Mouse (Mus musculus) WW6 (cell line): ENCODE measurements at regions not wholly inside any gene's neighbourhood (a gene's known extent, or its start where the extent isn't known, plus 50 kb on each side); places are given as distances from the start of the nearest gene placed in this dataset.
"Not testable (repeated sequence)": the region's sequence is repeated elsewhere in the genome, so short reads cannot be mapped to it uniquely, and the experiment has no call there.

Experiments
- DNase-seq: peaks from one replicate; pipeline ENCODE4 v3.0.0-alpha.2; 2013; ENCODE audit warnings: low read depth, low spot score

- DNase-seq = no peak
Observed at GRCm38 (mm10) chr4:93579343-93579742, 244.0 kb upstream of the Tusc1 start.

GRCm38 (mm10) chr4:93567487-93568259 is 232.4 kb upstream of the Tusc1 start:
- no peak for DNase-seq

GRCm38 (mm10) chr4:93555787-93556760 is 220.8 kb upstream of the Tusc1 start:
- DNase-seq = no peak

GRCm38 (mm10) chr4:93555181-93555580 is 219.9 kb upstream of the Tusc1 start:
- DNase-seq = not testable (repeated sequence)

DNA sequence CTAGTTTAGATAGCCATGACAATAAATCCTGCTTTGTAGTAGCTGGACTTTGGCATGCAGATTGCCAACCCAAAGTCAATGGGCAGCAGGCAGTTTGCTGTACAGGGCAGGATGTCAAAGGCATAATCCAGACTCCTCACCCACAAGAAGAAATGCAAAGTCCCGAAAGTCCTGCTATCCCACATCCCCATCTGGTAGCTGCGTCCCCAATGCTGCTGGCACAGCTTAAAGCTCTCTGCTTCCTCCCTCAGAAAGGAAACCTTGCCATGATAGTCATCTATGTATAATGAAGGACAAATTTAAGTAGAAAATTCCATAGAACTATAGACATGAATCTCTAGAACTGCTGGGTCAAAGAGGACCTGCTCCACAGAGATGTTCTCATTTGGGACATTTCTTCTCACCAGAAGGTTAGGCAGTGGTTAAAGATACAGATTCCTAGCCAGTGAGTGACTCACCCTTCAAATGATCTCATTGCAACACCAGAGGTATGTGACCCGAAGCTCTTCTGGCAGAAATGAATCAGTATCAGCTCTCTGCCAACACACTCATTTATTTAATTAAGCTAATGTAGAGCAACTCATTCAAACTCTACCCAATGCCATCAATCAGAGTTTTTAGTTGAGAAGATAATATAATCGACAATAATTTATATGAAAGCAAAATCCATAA is 217.3 kb upstream of the Tusc1 start:
- DNase-seq = no peak

GRCm38 (mm10) chr4:93551086-93551485 is 215.8 kb upstream of the Tusc1 start:
- DNase-seq = no peak

DNA sequence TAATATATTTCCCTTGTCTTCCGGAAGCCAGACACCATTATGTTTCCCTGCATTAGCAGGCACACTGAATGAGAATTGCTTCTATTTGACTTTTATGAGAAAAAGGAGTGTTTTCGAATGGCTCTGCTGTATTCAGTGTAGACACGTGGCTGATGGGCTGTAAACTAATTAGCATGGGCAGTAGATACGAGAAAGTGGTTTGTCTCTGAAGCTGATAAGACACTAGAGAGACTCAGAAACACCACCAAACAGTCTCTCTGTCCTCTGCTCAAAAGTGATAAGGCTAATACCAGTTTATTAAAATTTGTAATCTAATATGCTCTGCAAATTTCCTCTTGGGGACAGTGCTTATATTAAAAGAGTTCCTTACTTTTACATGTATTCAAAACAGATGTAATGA is 205.3 kb upstream of the Tusc1 start:
- DNase-seq = no peak

- no peak for DNase-seq
Observed at GRCm38 (mm10) chr4:93527382-93527781, 192.1 kb upstream of the Tusc1 start.

DNA sequence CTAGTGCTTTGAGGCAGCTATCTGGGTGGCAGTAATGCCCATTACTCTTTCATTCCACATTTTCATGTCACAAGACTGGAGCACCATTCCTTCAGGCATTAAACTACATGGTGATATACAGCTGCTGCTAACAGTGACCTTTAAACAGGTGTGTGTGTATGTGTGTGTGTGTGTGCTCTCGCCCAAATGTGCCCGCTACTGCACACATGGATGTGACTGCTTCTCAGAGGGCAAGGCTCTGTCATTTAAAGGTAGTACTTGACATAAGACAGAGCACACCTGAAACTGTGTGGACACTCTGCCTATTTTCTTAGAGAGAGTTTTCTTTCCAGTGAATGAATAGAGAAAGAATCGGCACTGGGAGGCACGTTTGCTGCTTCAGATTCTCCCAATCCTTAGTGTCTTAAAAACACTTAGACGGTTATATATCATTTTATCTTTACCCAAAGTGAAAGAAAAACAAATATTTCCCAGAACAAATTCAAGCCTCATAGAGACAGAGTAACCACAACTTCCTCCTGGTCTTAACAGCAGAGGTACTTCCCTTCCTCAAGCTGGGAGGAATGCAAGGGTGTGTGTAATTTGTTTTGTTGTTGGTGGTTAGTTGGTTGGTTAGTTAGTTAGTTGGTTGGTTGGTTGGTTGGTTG is 185.3 kb upstream of the Tusc1 start:
- no peak for DNase-seq

GRCm38 (mm10) chr4:93518925-93519324 is 183.6 kb upstream of the Tusc1 start:
- DNase-seq = no peak

DNA sequence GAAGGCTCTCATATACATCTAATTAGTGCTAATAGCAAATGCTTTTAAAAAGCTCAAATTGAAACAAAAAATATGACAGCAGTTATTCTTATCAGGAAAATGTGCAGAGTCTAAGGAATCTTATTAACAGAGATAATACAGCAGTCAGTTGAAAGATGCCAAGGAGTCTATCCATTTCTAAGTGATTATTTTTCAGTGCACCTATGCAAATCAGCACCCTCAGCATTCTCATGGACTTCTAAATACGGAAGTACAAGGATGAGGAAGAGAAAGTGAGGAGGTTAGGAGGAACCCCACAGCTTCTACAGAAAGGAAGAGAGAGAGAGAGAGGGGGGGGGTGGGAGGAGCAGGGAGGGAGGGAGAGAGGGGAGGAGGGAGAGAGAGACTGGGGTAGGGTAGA is 175.5 kb upstream of the Tusc1 start:
- no peak for DNase-seq

GRCm38 (mm10) chr4:93496871-93497270 is 161.6 kb upstream of the Tusc1 start:
- no peak for DNase-seq

- no peak for DNase-seq
Observed at GRCm38 (mm10) chr4:93494319-93494718, 159.0 kb upstream of the Tusc1 start.

- DNase-seq = no peak
Observed at GRCm38 (mm10) chr4:93493905-93494304, 158.6 kb upstream of the Tusc1 start.

GRCm38 (mm10) chr4:93493326-93493725 is 158.0 kb upstream of the Tusc1 start:
- DNase-seq = no peak

- no peak for DNase-seq
Observed at GRCm38 (mm10) chr4:93488570-93488969, 153.3 kb upstream of the Tusc1 start.

GRCm38 (mm10) chr4:93486455-93486854 is 151.1 kb upstream of the Tusc1 start:
- no peak for DNase-seq

GRCm38 (mm10) chr4:93481247-93481646 is 145.9 kb upstream of the Tusc1 start:
- no peak for DNase-seq

GRCm38 (mm10) chr4:93477189-93477767 is 142.0 kb upstream of the Tusc1 start:
- DNase-seq = no peak

DNA sequence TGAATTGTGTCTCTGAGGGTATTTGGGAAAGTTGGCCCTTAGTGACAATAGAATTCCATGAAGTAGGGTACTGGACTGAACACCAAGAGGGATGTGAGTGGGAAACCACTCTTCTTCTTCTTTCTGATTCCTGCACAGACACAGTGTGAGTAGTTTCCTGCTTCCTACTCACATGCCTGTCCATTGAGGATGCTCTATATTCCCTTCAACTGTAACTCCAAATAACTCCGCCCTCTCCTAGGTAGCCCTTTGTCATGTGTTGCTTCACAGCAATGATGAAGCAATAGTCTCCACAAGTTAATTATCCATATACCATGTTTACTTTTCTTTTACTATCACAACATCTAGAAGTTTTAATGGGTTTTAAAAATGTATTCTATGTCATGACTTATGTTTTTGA is 132.7 kb upstream of the Tusc1 start:
- no peak for DNase-seq

- DNase-seq = no peak
Observed at GRCm38 (mm10) chr4:93467424-93467823, 132.1 kb upstream of the Tusc1 start.
